Mouse (Mus musculus) CH12.LX (cell line): ENCODE measurements at regions not wholly inside any gene's neighbourhood (a gene's known extent, or its start where the extent isn't known, plus 50 kb on each side); places are given as distances from the start of the nearest gene placed in this dataset.

Experiments used
- DNase-seq: peaks from one replicate; pipeline ENCODE4 v3.0.0-alpha.2; 2013; ENCODE audit errors: extremely low read depth
- H3K27ac ChIP-seq: 2 replicates; pipeline ENCODE4 v1.5.1; 2012; ENCODE audit warnings: low read depth, mild to moderate bottlenecking, control low read depth, moderate library complexity; ENCODE audit not compliant: insufficient read depth
- H3K27me3 ChIP-seq: replicated peaks from 2 replicates; pipeline ENCODE3; 2012; ENCODE audit warnings: inconsistent platforms
- H3K36me3 ChIP-seq, 2 experiments: replicated peaks in 1 of 2; 2 replicates each; pipeline versions ENCODE3 to v1.6.1; 2012; ENCODE audit warnings: inconsistent platforms in 1 of 2, low read length in 1 of 2, mild to moderate bottlenecking in 1 of 2, mixed read lengths in 1 of 2, moderate library complexity in 1 of 2; ENCODE audit not compliant: control insufficient read depth in 1 of 2, insufficient read depth in 1 of 2
- H3K4me1 ChIP-seq, 2 experiments: 2 replicates each; pipeline ENCODE4 v1.6.1; 2012; ENCODE audit warnings: inconsistent platforms in 1 of 2, moderate library complexity in 1 of 2; ENCODE audit not compliant: insufficient read depth in 2 of 2, control insufficient read depth in 1 of 2
- H3K4me2 ChIP-seq: 2 replicates; pipeline ENCODE4 v1.6.1; 2012; ENCODE audit warnings: low read depth, mild to moderate bottlenecking, control low read depth; ENCODE audit not compliant: poor library complexity, insufficient read depth, severe bottlenecking
- H3K4me3 ChIP-seq, 3 experiments: fragments of 150-350 bp in 1 of 3; sonication (generic) in 1 of 3; replicated peaks in 1 of 3; 2 replicates each; pipeline versions ENCODE3 to v1.5.1; 2011 to 2012; ENCODE audit warnings: low read depth in 2 of 3, low read length in 2 of 3, mild to moderate bottlenecking in 2 of 3, moderate library complexity in 2 of 3, control low read depth in 1 of 3, improper control_type of control experiment in 1 of 3, inconsistent platforms in 1 of 3, mixed read lengths in 1 of 3; ENCODE audit not compliant: poor library complexity in 1 of 3
- H3K79me2 ChIP-seq: replicated peaks from 2 replicates; pipeline ENCODE4 v1.6.1; 2012; ENCODE audit warnings: mild to moderate bottlenecking, moderate library complexity; ENCODE audit not compliant: control insufficient read depth, poor library complexity, insufficient read depth, severe bottlenecking; ENCODE audit errors: extremely low read depth
- H3K9ac ChIP-seq: 2 replicates; pipeline ENCODE4 v1.6.1; 2012; ENCODE audit warnings: low read depth, mild to moderate bottlenecking, control low read depth, moderate library complexity; ENCODE audit not compliant: insufficient read depth
- H3K9me3 ChIP-seq: replicated peaks from 2 replicates; pipeline ENCODE3; 2012; ENCODE audit warnings: low read length, inconsistent platforms, mixed read lengths
- BHLHE40 ChIP-seq: IDR thresholded peaks from 2 replicates; pipeline ENCODE4 v1.6.1; 2011; ENCODE audit warnings: mild to moderate bottlenecking, low read depth, low read length, improper control_type of control experiment
- CTCF ChIP-seq, 2 experiments: IDR thresholded peaks in 1 of 2; conservative IDR thresholded peaks in 1 of 2; 2 replicates each; pipeline ENCODE4 v1.5.1; 2011 to 2012; ENCODE audit warnings: low read depth in 2 of 2, low read length in 2 of 2, improper control_type of control experiment in 1 of 2, inconsistent platforms in 1 of 2, mild to moderate bottlenecking in 1 of 2, moderate library complexity in 1 of 2
- E2F4 ChIP-seq: IDR thresholded peaks from 2 replicates; pipeline ENCODE4 v1.6.1; 2011; ENCODE audit warnings: low read depth, low read length, improper control_type of control experiment; ENCODE audit not compliant: insufficient replicate concordance
- ELF1 ChIP-seq: IDR thresholded peaks from 2 replicates; pipeline ENCODE4 v1.6.1; 2014; ENCODE audit warnings: low read depth, mild to moderate bottlenecking, inconsistent platforms, low read length, improper control_type of control experiment
- ETS1 ChIP-seq: conservative IDR thresholded peaks from 2 replicates; pipeline ENCODE4 v1.6.1; 2012; ENCODE audit warnings: low read depth, mild to moderate bottlenecking, inconsistent platforms, low read length, improper control_type of control experiment, moderate library complexity
- JUND ChIP-seq: conservative IDR thresholded peaks from 2 replicates; pipeline ENCODE4 v1.6.1; 2011; ENCODE audit warnings: low read depth, low read length, improper control_type of control experiment
- MAFK ChIP-seq: IDR thresholded peaks from 2 replicates; pipeline ENCODE4 v1.6.1; 2011; ENCODE audit warnings: low read length, improper control_type of control experiment; ENCODE audit not compliant: insufficient replicate concordance
- PAX5 ChIP-seq: IDR thresholded peaks from 2 replicates; pipeline ENCODE4 v1.6.1; 2012; ENCODE audit warnings: low read length, inconsistent platforms, mixed read lengths
- POLR2A ChIP-seq: IDR thresholded peaks from 2 replicates; pipeline ENCODE4 v1.6.1; 2011; ENCODE audit warnings: low read depth, mild to moderate bottlenecking, improper control_type of control experiment, low read length
- RAD21 ChIP-seq: IDR thresholded peaks from 2 replicates; pipeline ENCODE4 v1.6.1; 2011; ENCODE audit warnings: low read depth, mild to moderate bottlenecking, low read length, improper control_type of control experiment, moderate library complexity
- RCOR1 ChIP-seq: conservative IDR thresholded peaks from 2 replicates; pipeline ENCODE4 v1.6.1; 2012; ENCODE audit warnings: low read depth, mild to moderate bottlenecking, inconsistent platforms, low read length, improper control_type of control experiment
- SMC3 ChIP-seq: IDR thresholded peaks from 2 replicates; pipeline ENCODE4 v1.6.1; 2011; ENCODE audit warnings: low read depth, low read length, improper control_type of control experiment
- TBP ChIP-seq: conservative IDR thresholded peaks from 2 replicates; pipeline ENCODE4 v1.6.1; 2011; ENCODE audit warnings: low read depth, low read length, improper control_type of control experiment
- USF2 ChIP-seq: conservative IDR thresholded peaks from 2 replicates; pipeline ENCODE4 v1.6.1; 2011; ENCODE audit warnings: low read depth, low read length, improper control_type of control experiment
- dilution Hi-C: fragments of 300-500 bp; cut with MboI; formaldehyde crosslinking; loops from 2 replicates; pipeline ENCODE4 v1.14.3; 2020; ENCODE audit warnings: low sequenced_read_pairs; ENCODE audit not compliant: extremely low pct_unique_long_range_greater_than_20kb, extremely low pct_ligation_motif_present
- in situ Hi-C: fragments of 300-500 bp; cut with MboI; formaldehyde crosslinking; loops from 3 replicates; pipeline ENCODE4 v1.14.3; 2019; ENCODE audit warnings: low sequenced_read_pairs, low pct_ligation_motif_present, low pct_unique_long_range_greater_than_20kb, mixed read lengths

GRCm38 (mm10) chr11:12543042-12543441 is 78.3 kb upstream of the Cobl start:
- peak; percentile 45 for DNase-seq
- in situ Hi-C loops = loop anchor here (25.0 kb wide), 1 partner anchor 731 kb away; the partner anchor contains the start of gene Fignl1

GRCm38 (mm10) chr11:12540333-12540870 is 75.6 kb upstream of the Cobl start:
- no peaks in the 10 kb centered on the region for H3K79me2 ChIP-seq
- no peaks in the 10 kb centered on the region for H3K27me3 ChIP-seq
- H3K9ac ChIP-seq = no peak overlapping the region
- dilution Hi-C loops = no loop called here
- peak; percentile 53 for TF ChIP-seq RAD21
- no peak for TF ChIP-seq TBP
- peak; percentile 29 to 57; a peak in 3 of 4 replicates for TF ChIP-seq CTCF (conservative IDR thresholded peaks at IDR 0.05 in 1 of 2, IDR thresholded peaks at IDR 0.05 in 1 of 2; ENCODE audit: low read depth in 2 of 2, low read length in 2 of 2)
- TF ChIP-seq SMC3 = peak; percentile 36
- TF ChIP-seq, all 38 proteins: peak for 3
- H3K4me1 ChIP-seq = no peaks in the 10 kb centered on the region; a peak in 1 of 4 replicates
- DNase-seq = peak; percentile 14
- no peaks in the 10 kb centered on the region for H3K36me3 ChIP-seq
- H3K27ac ChIP-seq = no peak overlapping the region
- no peak overlapping the region for H3K4me2 ChIP-seq
- no peaks in the 10 kb centered on the region for H3K9me3 ChIP-seq
- in situ Hi-C loops = loop anchor here (25.0 kb wide), 1 partner anchor 728 kb away; the partner anchor contains the start of gene Fignl1
- no peak overlapping the region for H3K4me3 ChIP-seq

More at GRCm38 (mm10) chr11:12543042-12543441, 78.3 kb upstream of the Cobl start:
- no peaks in the 10 kb centered on the region for H3K9me3 ChIP-seq
- no peak overlapping the region for H3K4me3 ChIP-seq
- no peaks in the 10 kb centered on the region for H3K27me3 ChIP-seq
- peak; percentile 52 for TF ChIP-seq RAD21
- no peak for TF ChIP-seq USF2
- TF ChIP-seq CTCF (conservative IDR thresholded peaks at IDR 0.05 in 1 of 2, IDR thresholded peaks at IDR 0.05 in 1 of 2; ENCODE audit: low read depth in 2 of 2, low read length in 2 of 2) = peak; percentile 36 to 70
- peak; percentile 71 for TF ChIP-seq SMC3
- H3K36me3 ChIP-seq = no peaks in the 10 kb centered on the region
- H3K9ac ChIP-seq = no peak overlapping the region
- H3K4me2 ChIP-seq = no peak overlapping the region
- no peaks in the 10 kb centered on the region for H3K79me2 ChIP-seq
- no peak overlapping the region for H3K27ac ChIP-seq
- H3K4me1 ChIP-seq = no peaks in the 10 kb centered on the region; a peak in 1 of 4 replicates
- dilution Hi-C loops = no loop called here

GRCm38 (mm10) chr11:12535063-12535462 is 70.3 kb upstream of the Cobl start:
- in situ Hi-C loops (loop anchor here (25.0 kb wide), 1 partner anchor 723 kb away; the partner anchor contains the start of gene Fignl1), dilution Hi-C loops (no loop called here)
- DNase-seq = no peak
- Histone ChIP-seq H3K4me3 (no peak overlapping the region), H3K27ac (no peak overlapping the region), H3K4me2 (no peak overlapping the region), H3K27me3 (no peaks in the 10 kb centered on the region), H3K36me3 (no peaks in the 10 kb centered on the region), H3K9ac (no peak overlapping the region), H3K4me1 (no peaks in the 10 kb centered on the region), H3K9me3 (no peaks in the 10 kb centered on the region), H3K79me2 (no peaks in the 10 kb centered on the region)
- TF ChIP-seq RCOR1 = no peak
- no peak for TF ChIP-seq ETS1
- TF ChIP-seq JUND = no peak
- no peak for TF ChIP-seq ELF1
- TF ChIP-seq E2F4 = no peak
- no peak for TF ChIP-seq BHLHE40
- no peak for TF ChIP-seq MAFK
- no peak for TF ChIP-seq PAX5
- TF ChIP-seq POLR2A = no peak
